Mouse (Mus musculus) embryo, embryonic 9.5 days (tissue): ENCODE measurements around the gene Smc3.

Experiments
- DNase-seq: peaks from one replicate; pipeline ENCODE4 v3.0.0-alpha.2; 2017; ENCODE audit errors: extremely low spot score

Gene Smc3

DNA sequence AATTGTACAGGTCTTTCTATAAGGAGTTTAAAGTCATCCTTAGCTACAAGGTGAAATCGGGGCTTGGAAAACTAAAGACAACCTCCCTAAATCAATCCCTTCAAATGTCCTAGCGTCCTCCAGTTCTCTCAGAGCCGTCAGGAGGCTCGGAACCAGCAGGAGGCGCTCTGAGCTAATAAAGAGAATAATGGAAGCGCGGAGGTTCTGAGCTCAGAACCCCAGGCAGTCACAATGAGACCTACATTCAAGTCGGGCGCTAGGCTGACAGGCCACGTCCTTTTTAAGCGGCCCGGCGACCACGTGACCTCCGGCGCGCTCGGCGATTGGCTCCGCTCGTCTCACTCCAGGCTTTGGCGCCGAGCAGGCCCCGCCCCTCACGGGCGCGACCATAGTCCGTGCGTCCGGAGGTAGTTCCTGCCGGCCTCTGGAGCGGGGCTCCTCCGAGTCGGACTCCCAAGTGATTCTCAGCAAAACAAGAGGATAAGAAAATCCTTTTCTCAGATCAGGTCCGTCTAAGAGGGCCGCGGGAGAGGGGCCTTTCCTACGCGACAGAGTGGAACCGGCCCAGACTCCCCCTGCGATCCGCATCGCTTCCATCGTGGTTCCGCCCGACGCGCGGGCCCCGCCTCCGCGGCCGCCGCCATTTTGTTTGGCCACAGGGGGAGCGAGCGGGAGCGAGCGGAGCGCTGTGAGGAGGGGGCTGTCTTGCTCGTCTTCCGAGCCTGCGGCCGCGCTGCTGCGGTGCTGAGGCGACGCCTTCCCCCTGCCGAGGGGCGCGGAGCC lies at the start of gene Smc3:
Gene Smc3, plus strand, starts transcription at position 642 of the 783 bp plus-strand sequence.
- DNase-seq = peak; percentile 98

DNA sequence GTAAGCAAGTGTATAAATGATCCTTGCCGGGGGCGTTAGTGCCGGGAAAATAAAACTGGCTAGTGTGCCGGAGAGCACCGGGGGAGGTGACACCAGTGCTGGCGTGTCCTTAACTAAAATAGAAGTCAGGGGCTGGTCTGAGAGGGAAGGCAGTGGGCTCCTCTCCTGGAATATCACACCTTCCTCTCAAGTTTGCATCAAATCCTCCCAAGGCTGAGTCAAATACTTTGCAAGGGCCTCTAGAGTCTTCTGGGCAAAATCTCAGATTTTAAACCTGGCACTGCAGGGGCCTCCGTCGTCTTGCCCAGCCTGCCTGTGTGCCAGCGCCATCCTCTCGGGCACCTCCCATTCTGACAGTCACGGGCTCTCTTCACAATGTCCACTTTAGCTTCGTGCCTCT lies 49.2 kb upstream of the Smc3 start:
- DNase-seq = no peak

DNA sequence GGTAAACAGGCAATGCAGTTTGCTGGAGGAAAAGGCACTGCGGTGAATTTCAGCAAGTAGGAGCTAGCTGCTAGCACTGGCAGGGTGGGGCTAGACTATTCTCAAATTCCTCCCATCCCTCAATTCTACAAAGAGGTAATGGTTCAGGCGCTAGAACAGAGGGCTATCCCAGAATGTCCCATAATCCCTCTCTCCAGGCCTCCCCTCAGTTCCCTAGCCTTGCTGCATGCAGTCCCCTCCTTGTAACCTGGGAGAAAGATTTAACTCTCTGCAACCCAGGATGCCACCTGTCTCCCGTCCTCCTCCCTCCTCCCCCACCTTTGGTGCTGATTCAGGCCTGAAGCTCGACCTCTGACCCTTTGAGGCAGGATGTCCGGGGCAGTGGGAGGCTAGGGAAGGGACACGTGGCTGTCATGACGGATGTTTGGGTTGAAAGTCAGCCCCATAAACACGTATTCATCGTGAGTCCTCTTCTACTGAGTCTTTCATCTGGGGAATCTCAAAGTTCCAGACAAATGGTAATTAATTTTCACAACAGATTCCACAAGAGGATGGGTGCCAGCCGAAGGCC lies 47.9 kb upstream of the Smc3 start:
- DNase-seq = peak; percentile 47

DNA sequence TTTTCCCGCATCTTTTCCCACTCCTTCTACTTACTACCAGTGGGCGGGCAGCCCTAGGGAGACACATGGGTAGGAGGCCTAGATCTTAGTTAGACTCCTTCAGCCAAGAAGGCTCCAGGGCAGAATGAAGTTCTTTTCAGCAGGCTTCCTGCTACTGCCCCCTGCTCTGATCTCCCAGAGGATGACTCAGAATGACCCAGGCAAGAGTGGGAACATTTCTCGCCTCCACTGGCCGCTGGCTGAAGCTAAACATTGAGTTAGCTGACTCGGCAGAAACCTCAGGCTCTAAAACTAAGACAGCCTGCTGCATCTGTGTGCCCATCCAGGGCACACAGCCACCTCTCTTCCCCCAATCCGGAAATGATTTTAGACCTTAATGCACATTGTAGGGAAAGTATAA lies 47.4 kb upstream of the Smc3 start:
- peak; percentile 16 for DNase-seq

DNA sequence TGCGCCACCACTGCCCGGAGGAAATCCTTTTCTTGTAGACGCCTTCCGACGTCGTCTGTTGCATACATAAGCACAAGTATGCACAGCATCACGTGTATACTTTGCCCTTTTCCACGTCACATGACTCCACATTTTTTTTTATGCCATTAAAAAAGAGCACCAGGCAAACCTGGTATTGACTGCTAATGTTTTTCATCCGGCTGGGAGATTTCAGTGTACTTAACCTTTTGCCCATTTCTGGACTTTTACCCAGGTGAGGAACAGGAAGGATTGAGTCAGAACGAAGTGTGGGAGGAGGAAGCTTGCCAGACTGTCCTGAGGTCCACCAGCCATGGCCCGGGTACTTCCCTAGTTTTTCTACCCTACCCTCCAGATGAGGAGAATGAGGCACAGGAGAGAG lies 45.8 kb upstream of the Smc3 start:
- DNase-seq = no peak

DNA sequence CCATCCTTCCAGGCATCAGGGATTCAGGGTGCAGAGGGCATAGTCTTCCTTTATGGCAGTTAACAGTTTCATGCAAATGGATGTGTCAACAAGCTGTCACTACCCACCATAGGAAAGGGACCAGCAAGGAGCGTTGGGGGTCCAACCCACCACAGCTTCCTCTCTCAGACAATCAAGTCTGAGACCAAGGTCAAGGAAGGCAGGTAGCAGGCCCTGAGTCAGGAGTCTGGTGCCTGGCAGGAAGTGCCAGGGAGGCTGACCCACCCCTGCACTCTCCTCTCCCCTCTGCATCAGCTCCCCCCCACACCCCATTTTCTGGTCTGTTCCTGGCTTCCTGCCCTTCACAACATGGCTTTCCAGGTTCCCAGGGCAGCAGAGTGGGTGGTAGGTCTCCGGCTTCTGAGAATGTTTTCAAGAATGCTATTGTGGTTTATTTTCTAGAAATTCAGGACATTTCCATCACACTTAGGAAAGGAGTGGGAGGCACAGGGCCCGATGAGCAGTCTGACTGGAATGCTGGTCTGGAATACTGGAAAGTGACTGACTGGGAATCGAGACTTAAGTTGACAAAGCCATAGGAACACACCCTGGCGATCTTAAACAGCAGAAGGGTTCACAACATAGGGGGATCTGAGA lies 45.1 kb upstream of the Smc3 start:
- DNase-seq = no peak

DNA sequence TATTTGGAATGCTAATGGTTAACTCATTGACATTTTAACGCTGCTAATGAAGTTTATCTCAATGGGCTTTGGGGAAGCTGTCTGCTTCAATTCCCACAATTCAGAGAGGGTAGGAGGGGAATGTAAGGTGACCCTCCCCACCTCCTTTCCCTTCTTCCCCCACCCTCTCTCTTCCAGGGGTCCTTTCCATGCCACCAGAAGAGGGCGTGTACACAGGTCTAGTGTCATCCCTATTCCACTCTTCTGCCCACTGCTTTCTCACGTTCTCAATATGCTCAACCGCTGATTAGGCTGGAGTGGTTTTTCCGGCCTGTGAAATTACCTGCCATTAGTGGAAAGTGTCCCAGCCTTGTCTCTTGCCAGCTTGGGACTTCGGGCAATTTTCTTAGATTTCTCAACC lies 43.4 kb upstream of the Smc3 start:
- DNase-seq = no peak

DNA sequence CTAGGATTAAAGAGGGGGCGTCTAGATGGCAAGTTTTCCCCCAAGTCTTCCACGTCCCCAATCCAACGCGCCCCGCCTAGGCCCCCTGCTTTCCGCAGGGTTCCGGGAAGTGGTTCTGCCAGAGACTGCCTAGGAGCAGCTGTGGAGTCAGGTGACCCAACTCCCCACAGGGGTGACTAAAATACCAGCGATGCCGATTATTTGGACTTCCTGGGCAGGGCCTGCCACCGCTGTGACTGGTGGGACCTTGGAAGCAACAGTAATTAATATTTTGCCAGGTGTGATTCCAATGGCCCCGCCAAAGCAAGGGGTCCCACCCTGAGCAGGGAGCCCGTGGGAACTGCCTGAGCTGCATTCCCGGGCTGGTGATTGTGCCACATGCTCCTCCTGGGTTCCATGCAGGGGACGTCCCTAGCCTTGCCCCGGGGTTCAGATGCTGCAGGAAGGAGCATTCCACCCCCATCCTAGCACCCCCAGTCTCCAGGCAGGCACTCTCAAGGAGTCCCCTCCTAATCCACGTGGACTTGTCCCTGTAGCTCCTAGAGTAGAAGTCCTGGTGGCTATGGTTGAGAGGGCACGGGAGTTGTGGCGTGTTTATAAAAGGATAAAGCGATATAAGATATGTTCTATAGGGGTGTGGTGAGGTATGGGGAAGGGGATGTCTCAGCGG lies 42.8 kb upstream of the Smc3 start:
- DNase-seq = peak; percentile 24

DNA sequence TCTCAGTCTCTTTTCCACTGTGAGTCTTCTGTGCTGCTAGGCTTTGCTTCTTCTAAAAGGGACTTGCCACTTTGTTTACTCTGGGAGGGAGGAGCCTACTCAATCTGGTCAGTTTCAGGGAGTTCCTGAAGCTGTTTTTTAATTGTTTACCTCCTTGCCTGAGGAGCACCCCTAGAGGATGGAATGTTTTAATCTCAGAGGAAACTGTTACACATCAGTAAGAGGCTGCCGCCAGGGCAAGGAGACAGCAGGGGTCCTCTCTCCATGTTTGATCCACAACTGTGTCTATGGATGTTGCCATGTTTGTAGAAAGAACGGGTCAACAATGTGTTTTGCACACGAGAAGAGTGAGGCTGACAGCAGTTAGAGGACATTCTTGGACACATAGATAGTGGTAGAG lies 39.8 kb upstream of the Smc3 start:
- no peak for DNase-seq

DNA sequence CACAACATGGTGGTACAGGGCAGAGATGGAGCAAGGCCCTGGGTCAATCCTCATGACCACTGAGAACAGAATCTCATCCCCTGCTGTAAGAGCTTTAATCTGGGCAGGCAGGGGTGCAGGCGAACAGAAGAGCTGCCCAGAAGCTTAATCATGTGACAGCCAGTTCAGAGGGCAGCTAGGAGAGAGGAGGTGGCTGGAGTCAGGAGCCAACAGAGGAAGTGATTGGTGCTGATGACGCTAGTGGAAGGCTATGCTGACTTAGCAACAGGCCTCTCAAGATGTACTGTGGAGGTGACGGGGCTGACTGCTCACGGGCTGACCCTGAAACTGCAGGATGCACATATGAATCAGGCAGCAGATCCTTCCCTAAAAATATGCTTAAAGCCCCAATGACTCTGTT lies 36.0 kb upstream of the Smc3 start:
- no peak for DNase-seq

DNA sequence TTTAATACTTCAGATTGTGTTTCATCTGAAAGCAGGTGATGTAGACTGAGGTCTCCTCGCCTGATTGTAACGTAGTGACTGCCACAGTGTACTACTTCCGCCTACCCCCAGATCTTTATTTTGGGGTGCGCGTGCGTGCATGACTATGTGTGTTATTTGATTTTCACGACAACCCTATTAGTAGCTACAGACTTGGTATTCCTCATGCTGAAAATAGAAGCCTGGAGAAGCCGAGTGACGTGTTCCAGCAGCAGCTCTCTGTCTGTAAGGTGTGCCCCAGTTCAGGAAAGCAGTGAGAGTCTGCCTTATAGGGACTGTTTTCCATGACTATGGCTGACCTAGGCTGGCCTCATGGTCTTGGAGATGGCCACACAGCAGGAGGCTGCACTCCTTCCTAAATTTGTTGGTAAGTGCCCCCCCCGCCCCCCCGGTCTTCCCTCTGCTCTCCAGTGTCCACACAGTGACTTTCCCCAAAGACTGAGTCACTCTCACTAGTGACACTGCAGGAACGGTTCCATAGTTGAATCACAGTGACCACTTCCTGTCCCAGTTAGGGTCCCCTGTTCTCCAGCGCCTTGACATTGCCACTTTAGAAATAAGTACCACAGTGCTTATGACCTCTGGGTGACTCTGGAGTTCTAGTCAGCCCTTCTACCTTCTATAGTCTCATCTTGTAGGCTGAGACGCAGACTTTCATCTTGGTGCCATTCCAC lies 34.5 kb upstream of the Smc3 start:
- DNase-seq = no peak

DNA sequence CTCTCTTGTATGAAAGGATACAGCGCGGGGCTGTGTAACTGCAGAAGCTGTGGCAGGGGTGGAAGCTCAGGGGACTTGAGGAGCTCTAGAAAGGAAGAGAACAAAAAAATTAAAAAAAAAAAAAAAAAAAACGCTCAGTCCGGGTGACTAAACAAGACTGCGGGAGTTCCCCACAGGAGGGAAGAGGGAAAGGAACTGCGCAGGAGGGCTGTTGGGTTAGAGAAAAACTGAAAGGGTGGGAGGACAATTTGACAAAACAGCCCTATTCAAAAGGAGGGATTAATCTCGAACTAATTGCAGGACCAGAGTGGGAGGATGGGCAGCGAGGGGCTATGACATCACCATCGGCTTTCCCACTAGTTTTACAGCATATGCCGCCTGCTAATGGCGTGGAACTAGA lies 32.3 kb upstream of the Smc3 start:
- DNase-seq = no peak

DNA sequence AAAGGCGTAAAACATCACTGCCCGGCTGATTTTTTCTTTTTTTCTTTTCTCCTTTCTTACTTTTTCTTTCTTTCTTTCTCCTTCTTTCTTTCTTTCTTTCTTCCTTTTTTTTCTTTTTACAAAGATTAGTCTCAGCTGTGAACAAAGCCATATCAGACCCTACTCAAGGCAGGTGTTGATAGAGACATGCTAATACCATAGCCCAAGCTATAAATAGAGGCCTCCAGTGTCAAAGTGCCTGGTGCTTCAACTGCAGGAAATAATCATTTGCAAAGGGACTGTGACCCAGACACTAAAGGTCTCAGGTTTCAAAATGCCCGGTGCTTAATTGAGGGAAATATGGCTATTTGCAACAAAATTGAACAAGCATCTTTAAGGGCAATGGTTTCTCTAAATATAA lies 31.6 kb upstream of the Smc3 start:
- no peak for DNase-seq

DNA sequence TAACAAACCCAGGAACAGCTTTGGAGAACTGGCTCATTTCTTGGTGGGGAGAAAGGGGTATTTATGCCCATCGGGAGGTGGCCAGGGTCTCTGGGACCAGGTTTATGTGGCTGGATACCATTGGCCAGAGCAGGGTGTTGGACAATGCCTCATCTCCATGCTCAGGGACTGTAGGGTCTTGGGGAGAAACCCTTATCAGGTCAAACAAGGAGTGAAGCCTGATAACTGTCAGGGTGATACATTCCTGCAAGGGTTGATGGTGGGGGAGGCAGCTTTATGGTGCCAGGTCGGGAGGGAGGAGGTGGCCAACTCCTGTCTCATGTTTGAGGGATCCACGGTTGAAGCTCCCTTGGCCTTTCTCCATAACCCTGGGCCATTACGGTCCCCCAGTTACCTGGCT lies 29.1 kb upstream of the Smc3 start:
- DNase-seq = no peak

DNA sequence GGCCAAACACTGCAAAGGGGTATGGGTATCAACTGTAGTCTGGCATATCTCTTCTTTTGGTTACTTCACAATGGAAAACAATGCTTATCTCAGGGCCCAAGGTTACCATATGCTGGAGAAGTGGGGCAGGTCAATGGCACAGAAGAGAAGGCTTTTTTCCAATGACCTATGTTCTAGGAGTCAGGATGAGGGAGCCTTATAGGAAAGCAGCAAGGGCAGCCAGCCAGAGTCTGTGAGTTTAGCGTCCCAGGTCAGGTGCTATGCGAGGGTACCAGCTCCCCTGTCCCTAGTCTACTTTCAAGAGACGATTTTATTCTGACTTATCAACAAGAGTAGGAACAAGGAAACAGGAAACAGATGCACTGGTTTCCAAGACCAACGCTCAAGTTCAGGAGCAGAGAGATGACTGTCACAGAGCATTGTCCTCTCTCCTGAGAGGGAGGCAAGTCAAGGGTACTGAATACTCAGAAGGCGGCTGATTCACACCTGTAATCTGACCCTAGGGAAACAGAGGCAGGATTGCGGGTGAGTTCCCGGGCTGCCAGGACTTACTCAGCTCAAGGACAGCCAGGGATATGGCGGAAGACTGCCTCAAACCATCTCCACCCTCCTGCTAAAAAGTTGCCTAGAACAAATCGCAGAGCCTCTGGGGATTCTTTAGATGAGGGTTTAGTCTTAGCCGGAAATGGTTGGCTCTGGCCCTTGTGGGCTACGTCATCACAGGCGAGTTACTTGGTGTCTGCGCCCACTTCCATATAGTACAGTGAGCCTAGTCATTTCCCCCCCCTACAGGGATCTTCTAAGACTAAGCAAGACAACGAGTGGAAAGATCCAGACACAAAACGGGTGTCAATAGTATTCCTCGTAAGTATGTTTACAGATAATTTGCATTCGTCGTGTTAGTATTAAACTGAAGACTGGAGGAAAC lies 28.4 kb upstream of the Smc3 start:
- DNase-seq = no peak

DNA sequence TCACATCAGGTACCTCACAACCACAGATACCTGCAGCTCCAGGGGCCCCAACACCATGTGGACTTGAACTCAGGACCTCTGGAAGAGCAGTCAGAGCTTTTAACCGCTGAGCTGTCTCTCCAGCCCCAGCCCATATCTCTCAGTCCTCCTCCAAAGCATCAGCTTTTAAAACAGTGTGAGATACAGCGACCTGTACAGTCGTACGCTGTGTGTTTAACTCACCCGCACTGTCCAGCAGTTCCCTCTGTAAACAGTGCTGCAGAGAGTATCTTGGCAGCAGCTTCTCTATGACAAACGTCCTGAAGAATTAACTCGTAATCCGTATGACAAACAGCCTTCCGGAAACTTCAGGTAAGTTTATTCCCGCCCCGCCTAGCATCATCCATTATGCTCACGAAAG lies 27.6 kb upstream of the Smc3 start:
- DNase-seq = no peak

DNA sequence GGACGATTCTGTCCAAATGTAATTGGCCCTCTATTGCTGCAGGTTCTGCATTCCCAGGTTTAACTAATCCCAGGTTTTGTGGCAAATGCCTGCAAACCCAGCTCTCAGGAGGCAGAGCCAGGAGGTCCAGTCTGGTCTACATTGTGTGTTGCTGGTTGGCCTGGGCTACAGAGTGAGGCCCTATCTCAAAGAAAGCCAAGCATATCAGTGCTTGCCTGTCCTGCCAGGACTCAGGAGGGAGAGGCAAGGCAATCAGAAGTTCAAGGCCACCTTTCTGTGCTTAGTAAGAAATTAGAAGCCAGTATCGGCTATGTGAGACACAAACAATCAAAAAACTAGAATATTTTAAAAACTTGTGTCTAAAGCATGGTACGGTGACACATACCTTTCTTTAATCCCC lies 27.0 kb upstream of the Smc3 start:
- DNase-seq = no peak

DNA sequence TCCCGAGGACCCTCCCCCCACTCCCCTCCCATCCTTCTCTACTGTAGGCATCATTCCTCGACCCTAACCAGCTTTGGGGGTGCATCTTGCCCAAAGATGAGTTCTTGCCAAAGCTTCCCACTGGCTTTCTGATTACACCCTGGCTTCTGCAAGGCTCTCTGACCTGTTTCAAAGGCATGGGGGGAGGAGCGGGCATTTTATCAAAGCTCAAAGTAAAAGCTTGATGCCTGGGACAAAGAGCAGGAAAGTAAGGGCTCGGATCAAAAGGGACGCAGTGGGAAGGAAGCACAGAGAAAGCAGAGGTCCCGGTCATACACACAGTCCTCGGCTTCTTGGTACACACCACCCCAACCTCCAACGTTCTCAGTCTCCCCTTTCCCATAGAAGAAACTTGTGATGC lies 26.1 kb upstream of the Smc3 start:
- no peak for DNase-seq

DNA sequence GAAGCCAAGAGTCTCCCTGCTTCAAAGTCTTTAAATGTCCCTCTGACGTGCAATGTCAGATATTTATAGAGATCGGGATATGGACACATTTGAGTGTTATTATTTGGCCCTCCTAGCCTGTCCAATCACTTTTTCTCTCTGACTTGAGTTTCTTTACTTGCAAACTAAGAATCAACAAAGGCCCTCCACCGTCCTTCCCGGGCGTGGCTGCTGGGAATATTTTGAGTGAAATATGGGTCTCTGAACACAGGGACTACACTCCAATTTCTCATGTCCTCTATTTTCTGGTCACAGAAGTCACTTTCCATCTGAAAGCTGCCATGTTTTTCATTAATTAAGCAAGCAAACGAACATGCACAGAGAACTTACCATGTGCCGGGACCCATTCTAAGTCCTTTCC lies 25.7 kb upstream of the Smc3 start:
- no peak for DNase-seq

DNA sequence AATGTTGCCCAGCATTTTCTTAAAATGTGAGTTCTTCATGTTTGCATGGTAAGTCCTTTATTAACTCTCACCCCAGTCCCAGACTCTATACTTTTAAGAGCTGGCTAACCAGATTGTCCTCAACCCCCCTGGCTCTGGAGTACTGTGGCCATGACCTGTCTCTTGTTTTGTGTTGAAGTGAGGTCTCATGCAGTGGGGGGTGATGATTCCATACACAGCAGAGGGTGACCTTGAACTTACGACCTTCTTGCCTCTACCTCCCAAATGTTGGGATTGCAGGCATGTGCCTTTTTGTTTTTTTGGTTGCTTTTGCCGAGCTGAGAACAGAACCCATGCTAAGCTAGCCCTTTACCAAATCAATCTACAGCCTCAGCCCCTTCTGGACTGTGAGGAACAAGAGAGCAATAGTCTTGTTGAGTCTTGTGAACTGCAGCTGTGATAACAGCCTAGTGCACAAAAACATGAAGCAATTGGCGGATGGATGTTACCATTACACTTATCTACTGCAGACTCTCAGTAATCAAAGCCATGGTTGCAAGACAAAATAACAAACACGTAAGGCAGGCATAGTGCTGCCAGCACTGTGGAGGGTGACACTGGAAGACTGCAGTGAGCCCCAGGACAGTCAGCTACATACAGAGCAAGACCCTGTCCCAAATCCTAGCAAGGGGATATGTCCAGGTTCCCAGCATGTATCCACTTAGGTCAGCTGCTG lies 24.7 kb upstream of the Smc3 start:
- DNase-seq = no peak
